Mouse (Mus musculus) C2C12 (cell line): ENCODE data around the gene Gm10053.

Experiments used
- CTCF ChIP-seq: IDR thresholded peaks from one replicate; pipeline ENCODE4 v1.5.1; 2011; ENCODE audit not compliant: control insufficient read depth, insufficient read depth, insufficient read length
- FOSL1 ChIP-seq: IDR thresholded peaks from one replicate; pipeline ENCODE4 v1.8.0; 2011; ENCODE audit warnings: mild to moderate bottlenecking, low read length; ENCODE audit not compliant: poor library complexity, insufficient read depth, severe bottlenecking
- MAX ChIP-seq: IDR thresholded peaks from one replicate; pipeline ENCODE4 v1.6.1; 2011; ENCODE audit warnings: mild to moderate bottlenecking, control low read depth
- USF1 ChIP-seq: IDR thresholded peaks from one replicate; pipeline ENCODE4 v1.6.1; 2011; ENCODE audit warnings: low read depth, mild to moderate bottlenecking, control low read depth, moderate library complexity

GRCm38 (mm10) chr19:24898737-24899577, 23.5 kb downstream of the Gm10053 start:
- TF ChIP-seq CTCF (no peak), FOSL1 (no peak), MAX (no peak), USF1 (no peak)
